Mouse (Mus musculus) liver, embryonic 15.5 days (tissue): ENCODE measurements at regions not wholly inside any gene's neighbourhood (a gene's known extent, or its start where the extent isn't known, plus 50 kb on each side); places are given as distances from the start of the nearest gene placed in this dataset.

Experiments used
- ATAC-seq: fragments of 200-750 bp; cut with Nextera tagmentation; 2 replicates; pipeline ENCODE4 v1.8.0; 2017; ENCODE audit warnings: moderate number of reproducible peaks, mild to moderate bottlenecking, moderate library complexity; ENCODE audit not compliant: insufficient read depth
- H3K27ac ChIP-seq: fragments of 300-500 bp; sonication (generic); replicated peaks from 2 replicates; pipeline ENCODE4 v1.5.1; 2015; ENCODE audit warnings: mild to moderate bottlenecking, inconsistent platforms
- H3K27me3 ChIP-seq: fragments of 300-500 bp; sonication (generic); 2 replicates; pipeline ENCODE4 v1.6.1; 2015; ENCODE audit warnings: mild to moderate bottlenecking, inconsistent platforms
- H3K36me3 ChIP-seq: fragments of 300-500 bp; sonication (generic); replicated peaks from 2 replicates; pipeline ENCODE4 v1.6.1; 2015; ENCODE audit warnings: moderate library complexity, mild to moderate bottlenecking, inconsistent platforms
- H3K4me1 ChIP-seq: fragments of 300-500 bp; sonication (generic); replicated peaks from 2 replicates; pipeline ENCODE4 v1.6.1; 2015; ENCODE audit warnings: inconsistent platforms
- H3K4me2 ChIP-seq: fragments of 300-500 bp; sonication (generic); 2 replicates; pipeline ENCODE4 v1.6.1; 2015; ENCODE audit warnings: moderate library complexity, mild to moderate bottlenecking, inconsistent platforms
- H3K4me3 ChIP-seq: fragments of 300-500 bp; sonication (generic); replicated peaks from 2 replicates; pipeline ENCODE4 v1.5.1; 2015; ENCODE audit warnings: mild to moderate bottlenecking, inconsistent platforms
- H3K9ac ChIP-seq: fragments of 300-500 bp; sonication (generic); 2 replicates; pipeline ENCODE4 v1.6.1; 2015; ENCODE audit warnings: moderate library complexity, mild to moderate bottlenecking, inconsistent platforms
- H3K9me3 ChIP-seq: fragments of 300-500 bp; sonication (generic); replicated peaks from 2 replicates; pipeline ENCODE4 v1.6.1; 2016; ENCODE audit warnings: inconsistent platforms
- WGBS: fragments of 180-500 bp; shearing (Covaris S2); methylation state at CpG from one replicate; pipeline ENCODE4 v1.1.7; 2015; ENCODE audit warnings: mixed read lengths; ENCODE audit not compliant: insufficient replicate concordance; 5-methylcytosine and 5-hydroxymethylcytosine counted together

DNA sequence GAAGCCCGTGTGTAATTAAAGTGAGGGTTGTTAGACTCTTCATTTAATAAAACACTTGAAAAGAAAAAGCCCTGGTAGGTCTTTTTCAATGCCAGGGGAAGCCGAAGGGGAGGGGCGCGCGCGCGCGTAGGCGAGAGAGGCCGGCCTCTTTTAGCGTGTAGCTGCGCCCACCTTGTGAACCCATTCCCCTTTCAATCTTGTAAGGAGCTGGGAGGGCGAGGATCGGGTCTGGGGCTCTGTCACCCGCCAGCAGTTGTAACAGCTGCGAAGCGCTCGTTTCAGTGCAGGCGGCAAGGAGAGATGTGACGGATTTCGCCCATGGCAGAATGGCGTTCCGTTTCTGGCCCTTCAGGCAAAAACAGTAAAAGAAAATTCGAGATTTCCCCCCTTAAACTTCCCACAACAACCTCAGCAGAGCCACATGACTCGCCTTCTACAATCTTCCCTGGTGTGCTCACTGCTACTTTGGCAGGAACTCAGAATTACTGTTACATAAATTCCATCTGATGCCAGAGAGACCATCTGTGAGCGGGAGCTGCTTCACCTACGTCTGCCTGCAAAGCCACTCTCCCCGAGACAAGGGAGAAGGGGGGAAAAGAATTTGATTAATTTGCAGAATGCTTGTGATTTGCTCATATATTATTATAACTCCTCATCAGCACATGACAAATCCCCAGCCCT, 436.4 kb downstream of the Zfp536 start:
- Histone ChIP-seq H3K27me3 (peaks cover 22% of the 10 kb centered on the region), H3K4me1 (no peaks in the 10 kb centered on the region), H3K27ac (no peak overlapping the region), H3K4me2 (no peak overlapping the region; the same call in 1 of the 2 replicates), H3K9ac (no peak overlapping the region), H3K4me3 (no peak overlapping the region), H3K9me3 (no peaks in the 10 kb centered on the region), H3K36me3 (no peaks in the 10 kb centered on the region)
- ATAC-seq, result no peak
- WGBS, result 12% methylated on average over 28 of the region's 28 CpGs

DNA sequence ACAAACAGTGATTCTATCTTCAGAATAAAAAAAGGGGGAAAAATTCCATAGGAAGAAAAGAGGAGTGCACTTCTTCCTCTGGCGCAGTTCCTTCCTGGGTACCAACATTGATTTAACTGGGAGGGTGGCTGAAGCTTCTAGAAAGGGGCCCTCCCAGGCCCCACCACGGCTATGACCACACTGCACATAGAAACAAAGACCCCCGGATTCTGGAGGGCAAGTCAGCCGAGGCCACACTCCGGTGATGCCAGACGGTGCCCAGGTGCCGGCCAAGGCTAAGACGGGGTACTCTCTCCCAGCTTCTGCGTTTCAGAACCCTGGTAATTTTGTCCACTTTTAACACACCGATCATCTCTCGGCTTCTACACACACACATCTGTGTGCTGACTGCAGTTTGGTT, 435.8 kb downstream of the Zfp536 start:
- no peaks in the 10 kb centered on the region for H3K4me1 ChIP-seq
- H3K36me3 ChIP-seq, result no peaks in the 10 kb centered on the region
- WGBS, result 61% methylated on average over 11 of the region's 11 CpGs
- no peak overlapping the region for H3K4me2 ChIP-seq
- no peak for ATAC-seq
- H3K9me3 ChIP-seq, result no peaks in the 10 kb centered on the region
- H3K9ac ChIP-seq, result no peak overlapping the region
- H3K27ac ChIP-seq, result no peak overlapping the region
- H3K4me3 ChIP-seq, result no peak overlapping the region
- H3K27me3 ChIP-seq, result peaks cover 23% of the 10 kb centered on the region

DNA sequence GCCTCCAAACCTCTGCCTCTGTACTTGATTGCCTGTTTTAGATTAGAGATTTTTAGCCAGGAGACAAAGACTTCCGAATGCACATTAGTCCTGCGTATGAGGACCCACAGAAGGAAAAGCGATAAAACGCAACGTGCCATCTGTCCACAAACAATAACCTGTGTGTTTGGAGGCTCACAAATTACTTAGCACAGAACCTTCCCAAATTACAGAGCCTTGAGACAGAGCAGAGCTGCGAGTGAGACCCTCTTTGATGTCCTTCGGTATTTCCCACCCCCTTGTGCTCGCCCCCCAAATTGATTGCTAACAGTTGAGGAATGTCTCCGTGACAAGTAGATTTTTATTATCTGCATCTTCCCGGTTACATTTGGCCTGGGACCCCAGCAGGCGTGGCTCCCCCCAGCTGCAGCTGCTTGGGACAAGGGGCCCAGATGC, 435.4 kb downstream of the Zfp536 start:
- no peak overlapping the region for H3K4me3 ChIP-seq
- no peaks in the 10 kb centered on the region for H3K36me3 ChIP-seq
- H3K4me2 ChIP-seq, result no peak overlapping the region
- no peak overlapping the region for H3K9ac ChIP-seq
- ATAC-seq, result no peak
- no peaks in the 10 kb centered on the region for H3K4me1 ChIP-seq
- no peak overlapping the region for H3K27ac ChIP-seq
- peaks cover 27% of the 10 kb centered on the region for H3K27me3 ChIP-seq
- WGBS, result 39% methylated on average over 11 of the region's 11 CpGs
- no peaks in the 10 kb centered on the region for H3K9me3 ChIP-seq

DNA sequence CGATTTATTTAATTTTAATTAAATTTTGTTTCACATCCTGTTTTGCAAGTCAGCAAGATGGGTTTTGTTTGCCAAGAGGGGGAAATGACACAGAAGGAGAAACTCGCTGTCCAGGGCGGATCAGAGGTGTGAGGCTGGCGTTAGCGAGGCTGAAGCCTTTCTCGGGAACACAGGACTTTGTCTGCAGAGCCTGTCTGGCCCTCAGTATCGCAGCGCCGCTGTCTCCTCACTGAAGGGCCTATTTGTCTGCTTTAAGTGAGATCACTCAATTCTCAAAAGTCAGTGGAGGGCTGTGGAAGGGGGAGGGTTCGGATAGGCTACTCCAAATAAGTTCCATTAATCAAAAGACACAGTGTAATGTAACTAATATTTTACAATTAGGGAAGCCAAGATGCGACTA, 430.8 kb downstream of the Zfp536 start:
- Histone ChIP-seq H3K27ac (no peak overlapping the region), H3K4me3 (no peak overlapping the region), H3K4me1 (no peaks in the 10 kb centered on the region), H3K4me2 (no peak overlapping the region), H3K36me3 (no peaks in the 10 kb centered on the region), H3K27me3 (peaks cover 28% of the 10 kb centered on the region), H3K9ac (no peak overlapping the region), H3K9me3 (no peaks in the 10 kb centered on the region)
- WGBS, result 28% methylated on average over 11 of the region's 11 CpGs
- no peak for ATAC-seq

DNA sequence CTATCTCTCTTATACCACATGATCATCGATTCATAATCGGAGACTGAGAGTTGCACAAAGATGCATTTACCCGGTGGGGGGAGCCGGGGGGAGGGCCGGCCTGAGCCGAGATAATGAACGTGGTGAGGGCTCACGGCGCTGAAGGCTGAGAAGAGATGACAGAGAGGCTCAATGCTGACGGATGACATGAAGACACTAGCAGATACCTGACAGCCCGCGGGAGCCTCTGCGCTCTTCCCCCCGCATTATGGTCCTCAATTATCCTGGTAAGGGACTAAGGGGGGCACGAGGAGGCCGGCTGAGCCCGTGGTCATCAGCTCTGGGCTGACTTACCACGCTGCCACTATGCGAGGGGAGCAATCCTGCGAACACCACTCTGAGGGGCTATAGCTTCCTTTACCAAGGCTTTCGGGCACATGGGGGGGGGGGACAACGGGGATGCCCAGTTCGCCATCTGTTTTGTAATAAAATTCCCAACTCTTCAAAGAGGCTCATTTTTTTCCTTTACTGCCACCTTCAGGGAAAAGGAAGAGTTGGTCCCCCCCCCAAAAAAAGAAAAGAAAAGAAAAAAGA, 430.3 kb downstream of the Zfp536 start:
- H3K9me3 ChIP-seq, result no peaks in the 10 kb centered on the region
- no peak overlapping the region for H3K9ac ChIP-seq
- H3K36me3 ChIP-seq, result no peaks in the 10 kb centered on the region
- no peak overlapping the region for H3K27ac ChIP-seq
- H3K4me1 ChIP-seq, result no peaks in the 10 kb centered on the region
- peaks cover 24% of the 10 kb centered on the region for H3K27me3 ChIP-seq
- 31% methylated on average over 23 of the region's 23 CpGs for WGBS
- no peak for ATAC-seq
- no peak overlapping the region for H3K4me3 ChIP-seq
- H3K4me2 ChIP-seq, result peak overlapping the region; percentile 18

DNA sequence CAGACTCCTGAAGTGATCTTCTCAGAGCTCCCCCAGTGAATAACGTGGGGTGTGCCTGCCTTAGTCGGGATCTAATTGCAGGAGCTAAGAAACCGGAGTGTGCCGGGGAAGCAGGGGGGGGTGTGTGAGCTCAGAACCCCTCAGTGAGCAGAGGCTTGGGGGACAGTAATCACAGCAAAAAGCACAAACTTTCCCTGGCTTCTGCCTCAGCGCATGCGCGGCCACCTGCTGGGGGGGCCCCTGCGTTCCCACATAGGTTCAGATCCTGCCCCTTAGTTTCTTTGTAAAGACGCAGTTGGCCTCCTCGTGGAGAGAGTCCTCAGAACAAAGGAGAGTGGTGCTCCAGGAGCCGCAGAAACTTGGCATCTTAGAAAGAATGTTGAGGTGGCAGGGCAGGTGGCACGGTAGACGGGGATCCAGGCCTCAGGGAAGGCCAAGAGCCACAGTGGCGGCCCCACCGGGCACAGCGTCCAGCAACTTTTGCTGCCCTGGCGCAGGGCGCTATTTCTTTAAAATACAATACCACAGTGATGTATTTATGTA, 429.7 kb downstream of the Zfp536 start:
- WGBS, result 47% methylated on average over 18 of the region's 18 CpGs
- Histone ChIP-seq H3K9me3 (no peaks in the 10 kb centered on the region), H3K4me3 (no peak overlapping the region), H3K4me2 (no peak overlapping the region), H3K9ac (no peak overlapping the region), H3K27ac (no peak overlapping the region), H3K36me3 (no peaks in the 10 kb centered on the region), H3K4me1 (no peaks in the 10 kb centered on the region), H3K27me3 (peaks cover 21% of the 10 kb centered on the region)
- ATAC-seq, result no peak

DNA sequence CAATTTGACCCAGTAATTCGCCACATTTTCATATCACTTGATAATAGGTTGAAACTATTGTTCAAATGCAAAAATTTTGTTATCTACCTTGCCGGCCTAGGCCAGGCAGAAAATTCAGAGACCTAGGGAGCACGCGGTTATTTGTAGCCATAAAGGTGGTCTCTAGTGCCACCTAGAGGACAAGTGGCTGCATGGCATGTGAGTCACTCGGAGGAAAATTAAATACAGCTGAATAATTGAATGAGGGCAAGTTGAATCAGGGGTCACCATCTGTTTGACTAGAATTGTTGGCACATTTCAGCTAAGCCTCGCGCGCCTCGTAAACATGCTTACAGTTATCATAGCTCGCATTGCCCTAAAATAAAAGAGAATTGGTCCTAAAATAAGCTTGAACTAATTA, 427.4 kb downstream of the Zfp536 start:
- no peak for ATAC-seq
- no peak overlapping the region for H3K4me3 ChIP-seq
- no peak overlapping the region for H3K4me2 ChIP-seq
- H3K27me3 ChIP-seq, result peaks cover 21% of the 10 kb centered on the region
- H3K36me3 ChIP-seq, result no peaks in the 10 kb centered on the region
- WGBS, result 6% methylated on average over 10 of the region's 10 CpGs
- H3K4me1 ChIP-seq, result no peaks in the 10 kb centered on the region
- H3K9me3 ChIP-seq, result no peaks in the 10 kb centered on the region
- H3K27ac ChIP-seq, result no peak overlapping the region
- no peak overlapping the region for H3K9ac ChIP-seq

DNA sequence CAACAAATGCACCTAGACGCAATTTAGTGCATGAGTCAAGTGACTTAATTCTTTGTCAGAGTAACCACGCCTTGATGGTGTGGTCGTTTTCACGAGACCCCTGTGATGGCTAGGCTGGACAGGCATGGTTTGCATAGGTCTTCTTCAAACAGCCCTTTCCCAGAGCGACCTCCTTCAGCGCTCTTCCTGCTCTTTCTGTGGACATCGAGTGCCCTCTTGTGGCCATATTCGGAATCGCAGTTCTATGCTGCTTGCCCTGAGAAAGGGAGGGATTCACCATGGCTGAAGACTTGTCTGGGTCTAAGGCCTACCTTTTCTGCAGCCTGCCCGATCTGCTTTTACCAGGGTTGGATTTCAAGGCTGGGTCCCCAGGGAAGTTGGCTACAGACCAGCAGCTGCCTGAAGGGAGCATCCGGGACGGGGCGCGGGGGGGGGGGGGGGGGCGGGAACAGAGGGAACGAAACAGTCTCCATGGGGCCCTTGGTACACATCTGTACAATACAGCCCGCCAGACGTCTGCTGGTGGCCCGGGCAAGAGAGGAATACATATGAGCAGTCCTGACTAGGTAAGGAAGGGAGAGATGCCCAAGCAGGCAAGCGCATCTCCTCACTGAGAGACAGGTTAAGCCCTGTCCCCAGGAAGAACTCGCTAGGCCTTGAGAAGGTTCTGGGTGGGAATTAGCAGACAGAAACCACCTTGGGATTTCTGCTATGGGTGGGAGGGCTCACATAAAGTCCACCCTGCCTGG, 415.6 kb downstream of the Zfp536 start:
- WGBS, result 23% methylated on average over 21 of the region's 21 CpGs
- H3K4me2 ChIP-seq, result no peak overlapping the region

DNA sequence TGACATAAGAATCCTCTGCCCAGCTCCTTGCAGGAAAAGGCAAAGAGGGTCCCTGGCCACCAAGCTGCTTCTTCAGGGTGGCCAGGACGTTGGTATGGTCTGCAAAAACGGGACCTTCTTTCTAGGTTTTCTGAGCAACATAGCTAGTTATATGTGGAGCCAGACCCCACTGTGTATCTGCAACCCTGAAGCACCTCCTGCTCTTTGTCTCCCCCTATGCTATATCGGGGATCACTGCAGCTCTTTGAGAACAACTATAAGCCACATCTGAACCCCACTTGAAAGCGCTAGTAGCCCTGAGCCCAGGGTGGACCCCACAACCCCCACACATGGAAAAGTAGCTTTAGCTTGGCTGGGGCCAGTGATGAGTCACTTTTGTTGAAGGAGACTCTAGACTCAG, 414.9 kb downstream of the Zfp536 start:
- Histone ChIP-seq H3K27ac (no peak overlapping the region), H3K9me3 (no peaks in the 10 kb centered on the region), H3K4me1 (0 out of 2 replicates have a peak, but pooled peaks cover 3% of the 10 kb centered on the region), H3K4me3 (no peak overlapping the region), H3K36me3 (no peaks in the 10 kb centered on the region), H3K9ac (no peak overlapping the region), H3K4me2 (no peak overlapping the region), H3K27me3 (peaks cover 6% of the 10 kb centered on the region; the same call in 1 of the 2 replicates)
- 48% methylated on average over 4 of the region's 4 CpGs for WGBS
- no peak for ATAC-seq

More for the DNA sequence above, 415.6 kb downstream of the Zfp536 start:
- ATAC-seq, result no peak
- no peaks in the 10 kb centered on the region for H3K36me3 ChIP-seq
- 0 out of 2 replicates have a peak, but pooled peaks cover 3% of the 10 kb centered on the region for H3K4me1 ChIP-seq
- H3K9me3 ChIP-seq, result no peaks in the 10 kb centered on the region
- H3K27ac ChIP-seq, result no peak overlapping the region
- H3K27me3 ChIP-seq, result peaks cover 6% of the 10 kb centered on the region; the same call in 1 of the 2 replicates
- H3K4me3 ChIP-seq, result no peak overlapping the region
- no peak overlapping the region for H3K9ac ChIP-seq

DNA sequence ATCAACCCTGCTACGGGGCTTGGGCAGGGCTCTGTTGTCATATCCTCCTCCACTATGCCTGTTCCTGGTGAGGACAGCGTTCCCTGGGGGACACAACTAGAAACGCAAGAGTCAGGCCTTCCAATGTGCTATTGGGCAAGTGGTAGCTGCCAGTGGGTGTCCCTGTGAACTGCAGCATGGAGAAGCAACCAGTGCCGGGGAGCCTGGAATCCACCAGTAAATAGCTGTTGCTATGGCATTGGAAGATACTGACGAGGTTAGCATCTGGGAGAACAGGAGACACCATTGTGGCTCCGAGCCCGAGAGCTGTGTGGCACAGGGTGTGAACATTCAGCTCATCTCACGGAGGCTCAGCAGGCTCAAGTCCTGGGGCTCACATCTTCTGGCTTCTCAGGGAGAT, 414.0 kb downstream of the Zfp536 start:
- Histone ChIP-seq H3K27me3 (peaks cover 6% of the 10 kb centered on the region; the same call in 1 of the 2 replicates), H3K4me2 (no peak overlapping the region), H3K9me3 (no peaks in the 10 kb centered on the region), H3K36me3 (no peaks in the 10 kb centered on the region), H3K4me1 (0 out of 2 replicates have a peak, but pooled peaks cover 3% of the 10 kb centered on the region), H3K27ac (no peak overlapping the region), H3K9ac (no peak overlapping the region), H3K4me3 (no peak overlapping the region)
- no peak for ATAC-seq
- 67% methylated on average over 8 of the region's 8 CpGs for WGBS

DNA sequence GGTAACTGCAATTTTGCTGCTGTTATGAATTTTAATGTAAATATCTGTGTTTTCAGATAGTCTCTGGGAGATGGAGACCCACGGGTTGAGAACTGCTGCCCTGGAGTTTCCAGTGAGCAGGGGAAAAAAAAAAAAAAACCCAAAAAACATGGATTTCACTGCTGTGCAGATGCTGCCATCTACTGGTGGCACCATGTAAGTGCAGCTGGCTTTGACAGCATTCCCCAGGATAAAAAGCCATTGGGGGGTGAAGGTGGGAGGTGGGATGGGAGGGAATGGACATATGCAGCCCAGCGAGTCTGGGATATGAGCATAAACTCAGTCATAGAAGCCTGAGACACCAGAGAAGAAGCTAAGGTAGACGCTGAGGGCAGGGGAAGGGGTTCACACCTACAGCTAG, 413.3 kb downstream of the Zfp536 start:
- H3K27ac ChIP-seq, result no peak overlapping the region
- H3K4me3 ChIP-seq, result no peak overlapping the region
- H3K9ac ChIP-seq, result no peak overlapping the region
- 8% methylated on average over 3 of the region's 3 CpGs for WGBS
- ATAC-seq, result no peak
- H3K27me3 ChIP-seq, result peaks cover 6% of the 10 kb centered on the region; the same call in 1 of the 2 replicates
- H3K9me3 ChIP-seq, result no peaks in the 10 kb centered on the region
- H3K4me1 ChIP-seq, result 0 out of 2 replicates have a peak, but pooled peaks cover 3% of the 10 kb centered on the region
- no peaks in the 10 kb centered on the region for H3K36me3 ChIP-seq
- H3K4me2 ChIP-seq, result no peak overlapping the region
